Mouse (Mus musculus): ENCODE results near the gene Olfr812.
"Not testable (repeated sequence)": the region's sequence is repeated elsewhere in the genome, so short reads cannot be mapped to it uniquely, and the experiment has no call there.

Gene Olfr812

DNA sequence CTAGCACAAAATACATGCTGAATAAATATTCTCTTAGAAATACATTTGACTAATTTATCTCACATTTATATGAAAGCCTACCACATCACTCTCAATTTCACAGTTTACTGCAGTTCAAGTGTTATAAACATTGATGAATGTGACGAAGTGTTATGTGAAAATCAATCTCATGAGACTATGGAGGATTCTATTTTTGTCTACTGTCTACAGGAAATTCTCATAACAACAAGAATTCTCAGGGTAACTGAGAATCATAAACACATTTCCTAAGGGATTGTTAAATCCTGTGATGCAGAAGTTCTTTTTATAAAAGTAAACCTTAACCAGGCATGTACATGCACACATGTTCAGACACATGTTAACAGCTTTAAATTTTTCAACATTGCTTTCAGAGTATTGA lies at the start of gene Olfr812:
TSS of gene Olfr812 (minus strand) at position 101 of the 400 bp plus-strand sequence.
- DNase-seq (ENCODE audit: low spot score) = no peak

DNA sequence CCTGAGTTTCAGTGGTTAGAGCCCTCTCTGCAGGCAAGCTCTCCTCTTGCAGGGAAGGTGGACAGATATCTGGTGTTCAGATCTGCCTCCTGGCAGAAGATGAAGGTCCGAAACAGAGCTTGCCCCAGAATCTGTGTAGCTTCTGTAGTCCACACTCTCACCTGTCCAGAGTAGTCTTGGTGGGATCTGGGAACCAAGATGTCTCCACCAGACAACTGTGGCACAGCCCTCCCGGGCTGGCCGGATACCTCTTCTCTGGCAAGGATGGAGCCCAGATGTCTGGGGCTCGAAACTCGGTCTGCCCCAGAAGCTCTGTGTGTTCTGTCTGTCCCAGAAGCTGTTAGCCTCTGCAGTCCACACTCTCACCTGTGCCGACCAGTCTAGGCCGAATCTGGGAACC lies 40.0 kb upstream of the Olfr812 start:
- DNase-seq (ENCODE audit: low spot score) = no peak

DNA sequence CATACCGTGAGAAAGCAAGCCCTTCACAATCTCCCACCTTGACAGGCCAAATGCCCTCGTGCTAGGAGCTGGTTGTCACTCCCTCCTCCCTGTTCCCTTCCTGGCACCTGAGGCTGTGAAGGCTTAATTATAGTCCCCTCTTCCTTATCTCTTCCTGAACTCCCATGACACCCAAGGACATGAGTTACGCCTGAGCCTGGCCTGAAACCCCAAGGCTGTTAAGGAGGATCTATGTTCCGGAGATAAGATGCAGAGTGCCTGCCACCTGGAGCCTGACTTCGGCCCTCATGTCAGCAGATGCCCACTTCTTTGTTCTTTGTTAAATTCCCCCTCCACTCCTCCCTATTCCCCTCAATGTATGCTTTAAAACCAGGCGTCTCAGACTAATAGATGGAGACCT lies 39.6 kb upstream of the Olfr812 start:
- DNase-seq (ENCODE audit: low spot score) = not testable (repeated sequence)

DNA sequence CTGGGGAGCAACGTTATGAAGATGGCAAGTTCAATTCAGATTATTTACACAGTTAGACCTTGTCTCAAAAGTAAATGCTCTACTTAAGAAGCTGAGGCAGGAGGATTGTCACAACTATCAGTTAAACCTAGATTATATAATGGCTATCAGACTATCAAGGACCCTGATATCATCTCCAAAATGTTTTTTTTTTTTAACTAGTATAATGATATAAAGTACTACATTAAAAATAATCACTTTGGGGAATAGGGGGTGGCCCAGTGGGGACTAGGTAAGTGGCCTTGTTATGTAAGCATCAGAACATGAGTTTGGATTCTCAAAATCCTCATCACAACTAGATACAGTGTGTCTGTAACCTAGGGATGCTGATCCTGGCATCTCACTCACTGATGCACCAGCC lies 33.9 kb upstream of the Olfr812 start, which contains the start of gene Olfr814:
TSS of gene Olfr814 (minus strand) at position 101 of the 400 bp plus-strand sequence.
- not testable (repeated sequence) for DNase-seq (ENCODE audit: low spot score)

DNA sequence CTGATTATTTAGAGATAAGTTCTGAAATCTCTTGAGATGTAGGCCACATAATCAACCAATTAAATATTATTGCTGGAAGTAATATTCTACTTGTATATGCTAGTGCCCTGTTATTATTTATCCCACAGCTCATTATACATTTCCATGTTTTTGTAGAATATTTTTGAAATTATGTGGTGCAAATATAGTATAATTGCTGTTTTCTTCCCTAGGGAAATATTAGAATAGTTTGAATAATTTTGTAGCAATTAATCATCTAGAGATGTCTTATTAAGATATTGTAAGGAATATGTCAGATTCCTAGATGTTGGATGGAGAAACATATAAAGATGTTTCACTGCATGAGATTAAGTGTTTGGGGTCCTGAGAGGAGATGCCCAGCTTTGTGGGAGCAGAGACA lies 9.2 kb upstream of the Olfr812 start, which contains the start of gene Olfr813:
TSS of gene Olfr813 (plus strand) at position 301 of the 400 bp plus-strand sequence.
- DNase-seq (ENCODE audit: low spot score) = no peak

DNA sequence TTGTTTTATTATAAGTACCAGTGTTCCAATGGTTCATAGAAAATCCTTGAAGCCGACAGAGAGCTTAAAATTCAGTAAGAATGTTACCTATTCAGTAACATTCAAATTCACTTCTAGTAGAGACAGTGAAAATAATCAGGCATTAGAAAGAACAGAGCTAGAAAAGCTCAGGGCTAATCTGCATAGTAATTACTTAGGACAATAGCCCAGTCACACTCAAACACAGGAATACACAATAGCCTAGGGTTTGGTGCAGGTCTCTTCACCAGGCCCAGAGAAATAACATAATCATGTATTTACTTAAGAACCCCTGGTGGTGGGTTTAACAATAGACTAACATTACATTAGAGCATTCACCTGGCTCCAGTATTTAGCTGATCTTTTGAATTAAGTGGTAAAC lies 1.4 kb upstream of the Olfr812 start:
- no peak for DNase-seq (ENCODE audit: low spot score)

DNA sequence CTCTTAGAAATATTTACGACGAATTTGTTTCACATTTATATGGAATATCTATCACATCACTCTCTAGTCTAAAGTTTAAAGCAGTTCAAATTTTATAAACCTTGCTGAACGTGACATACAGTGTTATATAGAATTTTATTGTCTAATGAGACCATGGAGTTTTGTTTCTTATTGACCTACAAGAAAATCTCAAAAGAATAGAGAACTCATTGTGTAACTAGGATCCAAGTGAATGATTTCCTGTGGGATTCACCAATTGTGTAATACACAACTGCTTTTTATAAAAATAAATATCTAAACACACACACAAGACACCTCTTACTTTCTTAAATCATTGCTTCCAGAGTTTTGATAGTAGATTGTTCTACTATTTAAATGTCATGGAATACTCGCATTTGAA lies 41.6 kb downstream of the Olfr812 start, which contains the start of gene Olfr811:
TSS of gene Olfr811 (minus strand) at position 101 of the 400 bp plus-strand sequence.
- DNase-seq (ENCODE audit: low spot score) = no peak

DNA sequence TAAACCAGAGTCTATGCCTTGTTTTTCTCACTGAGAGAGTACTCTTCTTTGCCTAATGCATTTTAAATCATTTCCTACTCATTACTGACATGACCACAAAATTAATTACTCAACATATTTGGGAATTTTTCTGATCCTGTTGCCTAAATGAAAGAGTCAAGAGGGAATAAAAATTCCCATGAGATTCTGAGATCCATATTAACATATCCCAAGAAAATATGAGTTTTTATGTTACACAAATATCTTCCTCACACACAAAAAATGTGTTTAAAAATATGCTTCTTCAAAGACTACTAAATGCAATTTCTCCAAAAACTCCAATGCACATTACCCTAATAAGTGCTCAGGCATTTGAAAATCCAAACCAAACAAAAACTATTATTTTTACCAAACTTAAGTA lies 51.1 kb downstream of the Olfr812 start, which contains the start of gene Olfr810:
TSS of gene Olfr810 (minus strand) at position 101 of the 400 bp plus-strand sequence.
- DNase-seq (ENCODE audit: low spot score) = no peak
